Mouse (Mus musculus): ENCODE measurements around the gene Ank3. TPM values are rescaled to one million over a fixed set of nuclear protein-coding genes. Genes with fewer than 3 reads are reported as not detected.

The Ank3 gene
- polyA plus RNA-seq, 1 experiment = 9.3 TPM

- WGBS = 34% methylated on average over 4 of the region's 4 CpGs
- no peak overlapping the region for H3K4me3 ChIP-seq (replicated peaks; ENCODE audit: control insufficient read depth, low read depth, low read length)
- no peaks in the 10 kb centered on the region; the same call in 1 of the 2 replicates for H3K4me1 ChIP-seq (ENCODE audit: control insufficient read depth, insufficient read depth, low read length)
- no peak overlapping the region for H3K27ac ChIP-seq (ENCODE audit: control insufficient read depth, insufficient read depth, low read depth, low read length, poor library complexity)
- no peak for TF ChIP-seq CTCF (IDR thresholded peaks at IDR 0.05; ENCODE audit: control insufficient read depth, insufficient read depth, low read length)
- no peak for TF ChIP-seq POLR2A (IDR thresholded peaks at IDR 0.05; ENCODE audit: borderline replicate concordance, control insufficient read depth, low read depth, low read length)
These were observed 460.5 kb downstream of the Ank3 start for GRCm38 (mm10) chr10:69858897-69859605.

GRCm38 (mm10) chr10:69859848-69860479 is 461.4 kb downstream of the Ank3 start:
- no peak for TF ChIP-seq CTCF (IDR thresholded peaks at IDR 0.05; ENCODE audit: control insufficient read depth, insufficient read depth, low read length)
- TF ChIP-seq POLR2A (IDR thresholded peaks at IDR 0.05; ENCODE audit: borderline replicate concordance, control insufficient read depth, low read depth, low read length) = no peak
- Histone ChIP-seq H3K4me1 (ENCODE audit: control insufficient read depth, insufficient read depth, low read length) (no peaks in the 10 kb centered on the region; the same call in 1 of the 2 replicates), H3K4me3 (replicated peaks; ENCODE audit: control insufficient read depth, low read depth, low read length) (no peak overlapping the region), H3K27ac (ENCODE audit: control insufficient read depth, insufficient read depth, low read depth, low read length, poor library complexity) (no peak overlapping the region)
- 73% methylated on average over 7 of the region's 7 CpGs for WGBS

- Histone ChIP-seq H3K27ac (ENCODE audit: control insufficient read depth, insufficient read depth, low read depth, low read length, poor library complexity) (no peak overlapping the region; the same call in 1 of the 2 replicates), H3K4me1 (ENCODE audit: control insufficient read depth, insufficient read depth, low read length) (no peaks in the 10 kb centered on the region; the same call in 1 of the 2 replicates), H3K4me3 (replicated peaks; ENCODE audit: control insufficient read depth, low read depth, low read length) (no peak overlapping the region)
- TF ChIP-seq CTCF (IDR thresholded peaks at IDR 0.05; ENCODE audit: control insufficient read depth, insufficient read depth, low read length) (no peak), POLR2A (IDR thresholded peaks at IDR 0.05; ENCODE audit: borderline replicate concordance, control insufficient read depth, low read depth, low read length) (no peak)
- 76% methylated on average over 8 of the region's 8 CpGs for WGBS
These were observed 464.3 kb downstream of the Ank3 start for GRCm38 (mm10) chr10:69862829-69863228.

GRCm38 (mm10) chr10:69870348-69870747 is 471.8 kb downstream of the Ank3 start:
- TF ChIP-seq CTCF (IDR thresholded peaks at IDR 0.05; ENCODE audit: control insufficient read depth, insufficient read depth, low read length) (peak; percentile 61), POLR2A (IDR thresholded peaks at IDR 0.05; ENCODE audit: borderline replicate concordance, control insufficient read depth, low read depth, low read length) (no peak)
- WGBS = 3% methylated on average over 5 of the region's 5 CpGs
- H3K4me3 ChIP-seq (replicated peaks; ENCODE audit: control insufficient read depth, low read depth, low read length) = no peak overlapping the region

GRCm38 (mm10) chr10:69870947-69871346 is 472.4 kb downstream of the Ank3 start:
- no peak for TF ChIP-seq CTCF (IDR thresholded peaks at IDR 0.05; ENCODE audit: control insufficient read depth, insufficient read depth, low read length)
- TF ChIP-seq POLR2A (IDR thresholded peaks at IDR 0.05; ENCODE audit: borderline replicate concordance, control insufficient read depth, low read depth, low read length) = no peak
- no peak overlapping the region for H3K4me3 ChIP-seq (replicated peaks; ENCODE audit: control insufficient read depth, low read depth, low read length)
- WGBS = 85% methylated on average over 14 of the region's 14 CpGs
- H3K4me1 ChIP-seq (ENCODE audit: control insufficient read depth, insufficient read depth, low read length) = no peaks in the 10 kb centered on the region
- no peak overlapping the region for H3K27ac ChIP-seq (ENCODE audit: control insufficient read depth, insufficient read depth, low read depth, low read length, poor library complexity)

More at GRCm38 (mm10) chr10:69870348-69870747, 471.8 kb downstream of the Ank3 start:
- H3K27ac ChIP-seq (ENCODE audit: control insufficient read depth, insufficient read depth, low read depth, low read length, poor library complexity) = no peak overlapping the region
- H3K4me1 ChIP-seq (ENCODE audit: control insufficient read depth, insufficient read depth, low read length) = no peaks in the 10 kb centered on the region

GRCm38 (mm10) chr10:69872182-69872741 is 473.7 kb downstream of the Ank3 start:
- Histone ChIP-seq H3K4me1 (ENCODE audit: control insufficient read depth, insufficient read depth, low read length) (no peaks in the 10 kb centered on the region), H3K27ac (ENCODE audit: control insufficient read depth, insufficient read depth, low read depth, low read length, poor library complexity) (no peak overlapping the region), H3K4me3 (replicated peaks; ENCODE audit: control insufficient read depth, low read depth, low read length) (no peak overlapping the region)
- 66% methylated on average over 10 of the region's 10 CpGs for WGBS
- TF ChIP-seq POLR2A (IDR thresholded peaks at IDR 0.05; ENCODE audit: borderline replicate concordance, control insufficient read depth, low read depth, low read length) (no peak), CTCF (IDR thresholded peaks at IDR 0.05; ENCODE audit: control insufficient read depth, insufficient read depth, low read length) (no peak)

- WGBS = 83% methylated on average over 5 of the region's 5 CpGs
- TF ChIP-seq POLR2A (IDR thresholded peaks at IDR 0.05; ENCODE audit: borderline replicate concordance, control insufficient read depth, low read depth, low read length) (no peak), CTCF (IDR thresholded peaks at IDR 0.05; ENCODE audit: control insufficient read depth, insufficient read depth, low read length) (no peak)
- Histone ChIP-seq H3K4me3 (replicated peaks; ENCODE audit: control insufficient read depth, low read depth, low read length) (no peak overlapping the region), H3K27ac (ENCODE audit: control insufficient read depth, insufficient read depth, low read depth, low read length, poor library complexity) (no peak overlapping the region), H3K4me1 (ENCODE audit: control insufficient read depth, insufficient read depth, low read length) (no peaks in the 10 kb centered on the region)
These were observed 474.3 kb downstream of the Ank3 start for GRCm38 (mm10) chr10:69872892-69873291.

GRCm38 (mm10) chr10:69874806-69875205 is 476.2 kb downstream of the Ank3 start:
- Histone ChIP-seq H3K27ac (ENCODE audit: control insufficient read depth, insufficient read depth, low read depth, low read length, poor library complexity) (no peak overlapping the region), H3K4me3 (replicated peaks; ENCODE audit: control insufficient read depth, low read depth, low read length) (no peak overlapping the region), H3K4me1 (ENCODE audit: control insufficient read depth, insufficient read depth, low read length) (no peaks in the 10 kb centered on the region)
- 71% methylated on average over 14 of the region's 14 CpGs for WGBS
- no peak for TF ChIP-seq POLR2A (IDR thresholded peaks at IDR 0.05; ENCODE audit: borderline replicate concordance, control insufficient read depth, low read depth, low read length)
- TF ChIP-seq CTCF (IDR thresholded peaks at IDR 0.05; ENCODE audit: control insufficient read depth, insufficient read depth, low read length) = no peak
